Mouse (Mus musculus): ENCODE data around the gene Abca4. TPM values are rescaled to one million over a fixed set of nuclear protein-coding genes. Genes with fewer than 3 reads are reported as not detected.
A peak's percentile ranks its signal among the peaks of the same experiment; 100 is the strongest.

Abca4 gene
- total RNA-seq (2021): under 1 TPM; 0.79 to 0.95 TPM
- long read RNA-seq, experiment 1: 0 reads
- long read RNA-seq, experiment 2: 0 reads

- Histone ChIP-seq H3K27ac (peak within 1 kb of the TSS; percentile 56), H3K4me3 (peak within 1 kb of the TSS; percentile 59)
- TF ChIP-seq CTCF (IDR thresholded peaks at IDR 0.05): no peak
- DNase-seq: no peak
- intact Hi-C loops (cut with DNase I): no loop called here
Measured at GRCm38 (mm10) chr3:122043799-122044547, at the start of gene Abca4. Gene Abca4, plus strand, starts transcription at chr3:122044443.

GRCm38 (mm10) chr3:121995125-121995524 is 49.1 kb upstream of the Abca4 start:
- intact Hi-C loops (cut with DNase I): no loop called here
- TF ChIP-seq CTCF (IDR thresholded peaks at IDR 0.05): no peak
- no peak overlapping the region for H3K4me3 ChIP-seq
- H3K27ac ChIP-seq: no peak overlapping the region
- no peak for DNase-seq

- no peak overlapping the region for H3K4me3 ChIP-seq
- DNase-seq: no peak
- intact Hi-C loops (cut with DNase I): no loop called here
- H3K27ac ChIP-seq: peak overlapping the region; percentile 35
- no peak for TF ChIP-seq CTCF (IDR thresholded peaks at IDR 0.05)
Measured at GRCm38 (mm10) chr3:121999934-122000333, 44.3 kb upstream of the Abca4 start.

GRCm38 (mm10) chr3:122001568-122001967 is 42.7 kb upstream of the Abca4 start:
- no peak for DNase-seq
- peak overlapping the region; percentile 76 for H3K27ac ChIP-seq
- no peak for TF ChIP-seq CTCF (IDR thresholded peaks at IDR 0.05)
- peak overlapping the region; percentile 23; the same call in 1 of the 2 replicates for H3K4me3 ChIP-seq
- intact Hi-C loops (cut with DNase I): no loop called here

GRCm38 (mm10) chr3:122009818-122010217 is 34.4 kb upstream of the Abca4 start:
- no peak for DNase-seq
- no peak overlapping the region for H3K27ac ChIP-seq
- no peak for TF ChIP-seq CTCF (IDR thresholded peaks at IDR 0.05)
- intact Hi-C loops (cut with DNase I): no loop called here
- no peak overlapping the region for H3K4me3 ChIP-seq

- intact Hi-C loops (cut with DNase I): no loop called here
- Histone ChIP-seq H3K4me3 (no peak overlapping the region), H3K27ac (no peak overlapping the region)
Measured at GRCm38 (mm10) chr3:122010292-122010691, 34.0 kb upstream of the Abca4 start.

GRCm38 (mm10) chr3:122012464-122012863 is 31.8 kb upstream of the Abca4 start:
- no peak for TF ChIP-seq CTCF (IDR thresholded peaks at IDR 0.05)
- intact Hi-C loops (cut with DNase I): no loop called here
- Histone ChIP-seq H3K4me3 (no peak overlapping the region), H3K27ac (0 out of 2 replicates have a peak overlapping the region, but pooled peaks have one; percentile 32)
- peak; percentile 36 for DNase-seq

More at GRCm38 (mm10) chr3:122010292-122010691, 34.0 kb upstream of the Abca4 start:
- DNase-seq: no peak
- no peak for TF ChIP-seq CTCF (IDR thresholded peaks at IDR 0.05)

GRCm38 (mm10) chr3:122018421-122018820 is 25.8 kb upstream of the Abca4 start:
- Histone ChIP-seq H3K27ac (no peak overlapping the region), H3K4me3 (no peak overlapping the region)
- no peak for DNase-seq
- intact Hi-C loops (cut with DNase I): no loop called here
- TF ChIP-seq CTCF (IDR thresholded peaks at IDR 0.05): no peak

- Histone ChIP-seq H3K27ac (no peak overlapping the region), H3K4me3 (no peak overlapping the region)
- no peak for TF ChIP-seq CTCF (IDR thresholded peaks at IDR 0.05)
- intact Hi-C loops (cut with DNase I): no loop called here
- DNase-seq: no peak
Measured at GRCm38 (mm10) chr3:122019159-122019558, 25.1 kb upstream of the Abca4 start.

GRCm38 (mm10) chr3:122021029-122021652 is 23.1 kb upstream of the Abca4 start:
- no peak overlapping the region for H3K4me3 ChIP-seq
- DNase-seq: no peak
- intact Hi-C loops (cut with DNase I): no loop called here
- no peak for TF ChIP-seq CTCF (IDR thresholded peaks at IDR 0.05)
- no peak overlapping the region for H3K27ac ChIP-seq

- no peak for TF ChIP-seq CTCF (IDR thresholded peaks at IDR 0.05)
- intact Hi-C loops (cut with DNase I): no loop called here
- DNase-seq: no peak
- no peak overlapping the region for H3K4me3 ChIP-seq
- H3K27ac ChIP-seq: no peak overlapping the region
Measured at GRCm38 (mm10) chr3:122022355-122022754, 21.9 kb upstream of the Abca4 start.

GRCm38 (mm10) chr3:122026676-122027075 is 17.6 kb upstream of the Abca4 start:
- Histone ChIP-seq H3K4me3 (peak overlapping the region; percentile 50), H3K27ac (peak overlapping the region; percentile 67)
- no peak for TF ChIP-seq CTCF (IDR thresholded peaks at IDR 0.05)
- DNase-seq: no peak
- intact Hi-C loops (cut with DNase I): no loop called here

GRCm38 (mm10) chr3:122027776-122028175 is 16.5 kb upstream of the Abca4 start:
- H3K4me3 ChIP-seq: no peak overlapping the region
- no peak for DNase-seq
- no peak for TF ChIP-seq CTCF (IDR thresholded peaks at IDR 0.05)
- H3K27ac ChIP-seq: no peak overlapping the region
- intact Hi-C loops (cut with DNase I): no loop called here
